Mouse (Mus musculus) sigmoid colon, adult 10 weeks (tissue): ENCODE measurements around the gene Cldn14. TPM values are rescaled to one million over a fixed set of nuclear protein-coding genes. Genes with fewer than 3 reads are reported as not detected.

ENCODE experiments used
- polyA plus RNA-seq: library from polyadenylated mRNA; stranded (reverse); fragments of 350-450 nt; fragmentation: Illumina TruSeq; extraction: RNeasy Lipid Tissue Mini Kit (QIAGEN cat#74804); gene quantifications from one replicate; pipeline ENCODE4 v1.2.3, GENCODE M21; 2014; ENCODE audit warnings: low read depth, low replicate concordance

Cldn14 gene
- polyA plus RNA-seq: 0.73 TPM

DNA sequence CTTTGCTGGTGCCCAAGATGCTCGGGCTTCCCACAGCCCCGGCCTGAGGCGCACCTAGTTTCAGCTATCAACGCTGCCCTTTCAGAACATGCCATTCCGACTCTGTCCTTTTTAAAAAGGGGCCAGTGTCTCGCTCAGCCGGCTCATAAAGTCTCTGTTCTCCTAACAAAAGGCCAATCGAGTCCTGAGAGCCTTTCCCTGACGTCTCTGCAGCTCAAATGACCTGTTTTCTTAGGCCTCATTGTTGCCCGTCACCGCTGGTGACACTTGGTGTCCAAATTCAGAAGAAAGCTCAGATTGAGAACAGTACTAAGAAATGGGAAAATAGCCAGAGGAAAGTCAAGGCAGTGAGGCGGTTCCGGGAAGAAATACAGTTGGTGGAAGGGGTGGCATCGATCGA lies at the start of gene Cldn14:
Gene Cldn14, minus strand, starts transcription at position 101 of the 400 bp plus-strand sequence.

DNA sequence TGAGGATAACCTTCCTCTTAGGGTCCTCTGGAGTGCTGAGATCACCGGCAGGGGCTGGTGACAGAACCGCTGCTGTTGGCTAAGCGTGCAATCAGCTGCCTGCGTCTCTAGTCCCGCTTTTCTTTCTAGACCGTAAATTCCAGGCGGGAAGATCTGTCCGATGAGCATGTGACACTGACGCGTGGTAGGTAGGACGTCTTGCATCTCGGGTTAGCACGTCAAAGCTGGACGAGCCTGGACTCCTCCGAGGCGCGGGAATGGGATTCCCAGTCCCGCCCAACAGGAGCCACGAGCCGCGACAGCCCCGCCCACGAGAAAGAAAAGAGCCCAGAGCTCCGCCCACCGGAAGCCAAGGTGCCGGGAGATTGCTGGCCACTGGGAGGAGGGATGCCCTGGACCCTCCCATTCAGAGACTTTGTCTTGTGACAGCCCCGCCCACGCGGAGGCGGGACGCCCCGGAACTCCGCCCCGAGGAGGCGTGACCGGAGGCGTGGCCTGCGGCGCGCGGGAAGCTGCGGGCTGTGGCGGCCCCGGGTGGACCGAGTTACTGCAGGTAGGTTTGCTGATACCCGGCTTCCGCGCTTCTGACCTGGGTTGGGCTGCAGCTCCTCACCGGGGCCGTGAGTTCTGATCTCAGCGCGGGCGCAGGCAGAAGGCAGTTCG lies 125.1 kb downstream of the Cldn14 start, which contains the start of gene Chaf1b:
Gene Chaf1b, plus strand, starts transcription at position 479 of the 663 bp plus-strand sequence.

Other genes starting within 250 kb of the Cldn14 start
- 162 TPM for gene Morc3, start 176.7 kb downstream of the Cldn14 start, polyA plus RNA-seq
- 2.1 TPM for gene Chaf1b, start 124.9 kb downstream of the Cldn14 start, polyA plus RNA-seq
- gene Sim2, start 76.1 kb upstream of the Cldn14 start, polyA plus RNA-seq: not detected